Mouse (Mus musculus): Measurements from ENCODE around the gene Acot6. TPM values are rescaled to one million over a fixed set of nuclear protein-coding genes. Genes with fewer than 3 reads are reported as not detected.
A peak's percentile ranks its signal among the peaks of the same experiment; 100 is the strongest.
"Not testable (repeated sequence)": the region's sequence is repeated elsewhere in the genome, so short reads cannot be mapped to it uniquely, and the experiment has no call there.

The Acot6 gene
- total and polyA plus RNA-seq, 2 experiments from 2014 or later, result 1.7 to 4.7 TPM

GRCm38 (mm10) chr12:84083842-84084241 lies 16.6 kb upstream of the Acot6 start:
- Histone ChIP-seq H3K27ac (ENCODE audit: low read depth, low read length) (no peak overlapping the region), H3K36me3 (ENCODE audit: insufficient read depth, low read length) (no peaks in the 10 kb centered on the region), H3K4me3 (ENCODE audit: low read depth, low read length) (no peak overlapping the region), H3K4me2 (ENCODE audit: low read depth, low read length, poor library complexity, severe bottlenecking) (no peak overlapping the region), H3K9me3 (ENCODE audit: low read length) (no peaks in the 10 kb centered on the region), H3K9ac (replicated peaks; ENCODE audit: low read length, poor library complexity, severe bottlenecking) (no peak overlapping the region), H3K4me1 (ENCODE audit: insufficient read depth, low read length) (no peaks in the 10 kb centered on the region), H3K27me3 (ENCODE audit: insufficient read depth, low read length) (no peaks in the 10 kb centered on the region)
- TF ChIP-seq CTCF (IDR thresholded peaks at IDR 0.05), result no peak
- 84% methylated on average over 2 of the region's 2 CpGs for WGBS
- DNase-seq (ENCODE audit: low spot score) (no peak), ATAC-seq (ENCODE audit: low FRiP score) (no peak)

GRCm38 (mm10) chr12:84084581-84084980 lies 15.9 kb upstream of the Acot6 start:
- TF ChIP-seq CTCF (IDR thresholded peaks at IDR 0.05), result no peak
- Histone ChIP-seq H3K9ac (replicated peaks; ENCODE audit: low read length, poor library complexity, severe bottlenecking) (no peak overlapping the region), H3K27me3 (ENCODE audit: insufficient read depth, low read length) (no peaks in the 10 kb centered on the region), H3K4me1 (ENCODE audit: insufficient read depth, low read length) (no peaks in the 10 kb centered on the region), H3K4me3 (ENCODE audit: low read depth, low read length) (no peak overlapping the region), H3K36me3 (ENCODE audit: insufficient read depth, low read length) (no peaks in the 10 kb centered on the region), H3K4me2 (ENCODE audit: low read depth, low read length, poor library complexity, severe bottlenecking) (no peak overlapping the region), H3K9me3 (ENCODE audit: low read length) (no peaks in the 10 kb centered on the region), H3K27ac (ENCODE audit: low read depth, low read length) (no peak overlapping the region)
- DNase-seq (ENCODE audit: low spot score), result no peak
- ATAC-seq (ENCODE audit: low FRiP score), result no peak
- WGBS, result 91% methylated on average over 4 of the region's 4 CpGs

- not testable (repeated sequence) for ATAC-seq (ENCODE audit: low FRiP score); H3K27ac ChIP-seq (ENCODE audit: low read depth, low read length)
- WGBS, result 88% methylated on average over 5 of the region's 5 CpGs
These were observed 5.8 kb upstream of the Acot6 start for GRCm38 (mm10) chr12:84094666-84095065.

GRCm38 (mm10) chr12:84099605-84100004 lies 849 bp upstream of the Acot6 start:
- no peak for TF ChIP-seq CTCF (IDR thresholded peaks at IDR 0.05)
- H3K36me3 ChIP-seq (ENCODE audit: insufficient read depth, low read length), result no peaks in the 10 kb centered on the region
- H3K27ac ChIP-seq (ENCODE audit: low read depth, low read length), result no peak overlapping the region
- no peaks in the 10 kb centered on the region for H3K4me1 ChIP-seq (ENCODE audit: insufficient read depth, low read length)
- H3K9me3 ChIP-seq (ENCODE audit: low read length), result no peaks in the 10 kb centered on the region
- H3K27me3 ChIP-seq (ENCODE audit: insufficient read depth, low read length), result no peaks in the 10 kb centered on the region
- H3K4me3 ChIP-seq (ENCODE audit: low read depth, low read length), result no peak overlapping the region
- DNase-seq (ENCODE audit: low spot score), result no peak
- no peak overlapping the region for H3K4me2 ChIP-seq (ENCODE audit: low read depth, low read length, poor library complexity, severe bottlenecking)
- WGBS, result 99% methylated on average over 2 of the region's 2 CpGs
- no peak overlapping the region for H3K9ac ChIP-seq (replicated peaks; ENCODE audit: low read length, poor library complexity, severe bottlenecking)
- no peak for ATAC-seq (ENCODE audit: low FRiP score)

More at GRCm38 (mm10) chr12:84094666-84095065, 5.8 kb upstream of the Acot6 start:
- H3K27me3 ChIP-seq (ENCODE audit: insufficient read depth, low read length); H3K9ac ChIP-seq (replicated peaks; ENCODE audit: low read length, poor library complexity, severe bottlenecking); H3K9me3 ChIP-seq (ENCODE audit: low read length); H3K4me3 ChIP-seq (ENCODE audit: low read depth, low read length); DNase-seq (ENCODE audit: low spot score); H3K36me3 ChIP-seq (ENCODE audit: insufficient read depth, low read length); H3K4me2 ChIP-seq (ENCODE audit: low read depth, low read length, poor library complexity, severe bottlenecking); H3K4me1 ChIP-seq (ENCODE audit: insufficient read depth, low read length): not testable (repeated sequence)

GRCm38 (mm10) chr12:84100071-84100470 lies 383 bp upstream of the Acot6 start:
- Histone ChIP-seq H3K4me3 (ENCODE audit: low read depth, low read length) (peak overlapping the region; percentile 50; the same call in 1 of the 2 replicates), H3K4me2 (ENCODE audit: low read depth, low read length, poor library complexity, severe bottlenecking) (peak overlapping the region; percentile 66), H3K36me3 (ENCODE audit: insufficient read depth, low read length) (no peaks in the 10 kb centered on the region), H3K27me3 (ENCODE audit: insufficient read depth, low read length) (no peaks in the 10 kb centered on the region), H3K27ac (ENCODE audit: low read depth, low read length) (no peak overlapping the region), H3K4me1 (ENCODE audit: insufficient read depth, low read length) (no peaks in the 10 kb centered on the region), H3K9ac (replicated peaks; ENCODE audit: low read length, poor library complexity, severe bottlenecking) (no peak overlapping the region), H3K9me3 (ENCODE audit: low read length) (no peaks in the 10 kb centered on the region)
- DNase-seq (ENCODE audit: low spot score), result no peak
- WGBS, result 48% methylated on average over 1 of the region's 1 CpGs
- no peak for ATAC-seq (ENCODE audit: low FRiP score)
- no peak for TF ChIP-seq CTCF (IDR thresholded peaks at IDR 0.05)

- no peak for TF ChIP-seq CTCF (IDR thresholded peaks at IDR 0.05)
- Histone ChIP-seq H3K9me3 (ENCODE audit: low read length) (no peaks in the 10 kb centered on the region), H3K27ac (ENCODE audit: low read depth, low read length) (0 out of 2 replicates have a peak overlapping the region, but pooled peaks have one; percentile 63), H3K36me3 (ENCODE audit: insufficient read depth, low read length) (no peaks in the 10 kb centered on the region), H3K27me3 (ENCODE audit: insufficient read depth, low read length) (no peaks in the 10 kb centered on the region), H3K4me3 (ENCODE audit: low read depth, low read length) (peak overlapping the region; percentile 50), H3K4me2 (ENCODE audit: low read depth, low read length, poor library complexity, severe bottlenecking) (peak overlapping the region; percentile 66), H3K4me1 (ENCODE audit: insufficient read depth, low read length) (no peaks in the 10 kb centered on the region), H3K9ac (replicated peaks; ENCODE audit: low read length, poor library complexity, severe bottlenecking) (peak overlapping the region; percentile 61; the same call in 1 of the 2 replicates)
- 60% methylated on average over 2 of the region's 2 CpGs for WGBS
- DNase-seq (ENCODE audit: low spot score) (no peak), ATAC-seq (ENCODE audit: low FRiP score) (no peak)
These were observed 1.0 kb downstream of the Acot6 start for GRCm38 (mm10) chr12:84101493-84101845.

All from midbrain, postnatal 0 days (tissue).